Mouse (Mus musculus): ENCODE data around the gene Zfp619. TPM values are rescaled to one million over a fixed set of nuclear protein-coding genes. Genes with fewer than 3 reads are reported as not detected.

The Zfp619 gene
- polyA plus RNA-seq (2017; shearing (Covaris generic)) = 2.3 TPM

DNA sequence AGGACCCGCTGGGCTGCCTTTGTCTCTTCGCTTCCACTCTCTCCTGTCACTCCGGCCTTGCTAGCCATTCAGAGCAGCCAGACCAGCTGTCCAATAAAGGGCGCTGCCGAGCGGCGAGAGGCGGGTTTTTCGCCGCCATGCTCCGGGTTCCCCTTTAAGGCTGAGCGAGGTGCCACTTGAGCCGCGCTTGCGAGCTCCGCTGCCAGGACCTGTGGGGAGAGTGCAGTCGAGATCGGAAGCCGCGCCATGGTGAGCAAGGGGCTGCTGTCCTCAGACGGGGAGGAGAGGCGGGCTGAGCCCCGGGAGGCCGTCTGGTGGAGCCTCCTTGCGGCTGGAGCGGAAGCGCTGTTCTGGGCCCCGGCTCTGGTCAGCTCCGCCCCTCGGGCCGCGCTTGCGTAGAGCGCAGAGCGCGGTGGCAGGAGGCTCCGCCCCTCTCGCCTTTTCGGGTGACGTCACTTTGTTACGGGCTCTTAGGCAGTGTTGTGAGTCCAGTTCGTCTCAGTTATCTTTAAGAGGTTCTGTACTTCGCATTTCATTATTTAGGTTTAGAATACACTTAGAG, at the start of gene Zfp619:
Gene Zfp619 (plus strand): TSS at position 151 of the 562 bp plus-strand sequence.

Other genes with a start within 250 kb of the Zfp619 start
- gene Gm5114, start 104.6 kb upstream of the Zfp619 start, polyA plus RNA-seq (2017; shearing (Covaris generic)) = not detected